Mouse (Mus musculus): Measurements from ENCODE around the gene S1pr3.

GRCm38 (mm10) chr13:51409936-51410481 is 1.6 kb downstream of the S1pr3 start:
- TF ChIP-seq POLR2A (IDR thresholded peaks at IDR 0.05; ENCODE audit: borderline replicate concordance, extremely low read depth, low read depth, low read length) = no peak
- TF ChIP-seq CTCF (IDR thresholded peaks at IDR 0.05; ENCODE audit: insufficient read depth, low read length) = no peak

Data from lung, adult 2 months (tissue).